Mouse (Mus musculus): ENCODE data around the gene Kdm2b. TPM values are rescaled to one million over a fixed set of nuclear protein-coding genes. Genes with fewer than 3 reads are reported as not detected.
"Not testable (repeated sequence)": the region's sequence is repeated elsewhere in the genome, so short reads cannot be mapped to it uniquely, and the experiment has no call there.

Kdm2b gene
- polyA plus RNA-seq, 1 experiment from 2014 or later = 77.9 TPM

- peaks cover 78% of the 10 kb centered on the region for H3K4me1 ChIP-seq
- DNase-seq (ENCODE audit: low spot score) = peak; percentile 62
- 1% methylated on average over 39 of the region's 39 CpGs for WGBS
- H3K27me3 ChIP-seq (ENCODE audit: low read depth, poor library complexity, severe bottlenecking) = no peaks in the 10 kb centered on the region
- H3K36me3 ChIP-seq = peaks cover 17% of the 10 kb centered on the region
- peak overlapping the region; percentile 98 for H3K27ac ChIP-seq (replicated peaks)
- H3K9me3 ChIP-seq (replicated peaks) = no peaks in the 10 kb centered on the region
- H3K4me3 ChIP-seq = peak overlapping the region; percentile 82
These were observed 2.2 kb downstream of the Kdm2b start for GRCm38 (mm10) chr5:122987211-122988020.

GRCm38 (mm10) chr5:122986091-122986493 is 3.5 kb downstream of the Kdm2b start:
- Histone ChIP-seq H3K9me3 (replicated peaks) (no peaks in the 10 kb centered on the region), H3K4me3 (peak overlapping the region; percentile 82), H3K27ac (replicated peaks) (peak overlapping the region; percentile 98), H3K4me1 (peaks cover 67% of the 10 kb centered on the region), H3K36me3 (peaks cover 30% of the 10 kb centered on the region), H3K27me3 (ENCODE audit: low read depth, poor library complexity, severe bottlenecking) (no peaks in the 10 kb centered on the region)
- DNase-seq (ENCODE audit: low spot score) = peak; percentile 60
- 9% methylated on average over 8 of the region's 8 CpGs for whole genome bisulfite sequencing

- WGBS = 24% methylated on average over 3 of the region's 3 CpGs
- H3K36me3 ChIP-seq = peaks cover 39% of the 10 kb centered on the region
- H3K4me1 ChIP-seq = peaks cover 59% of the 10 kb centered on the region
- no peaks in the 10 kb centered on the region for H3K27me3 ChIP-seq (ENCODE audit: low read depth, poor library complexity, severe bottlenecking)
- DNase-seq (ENCODE audit: low spot score) = peak; percentile 44
- H3K4me3 ChIP-seq = peak overlapping the region; percentile 82
- H3K27ac ChIP-seq (replicated peaks) = peak overlapping the region; percentile 98
- H3K9me3 ChIP-seq (replicated peaks) = no peaks in the 10 kb centered on the region
These were observed 4.3 kb downstream of the Kdm2b start for GRCm38 (mm10) chr5:122985276-122985675.

GRCm38 (mm10) chr5:122984483-122984882 is 5.1 kb downstream of the Kdm2b start:
- H3K36me3 ChIP-seq = peaks cover 47% of the 10 kb centered on the region
- H3K9me3 ChIP-seq (replicated peaks) = no peaks in the 10 kb centered on the region
- 75% methylated on average over 5 of the region's 5 CpGs for WGBS
- no peak for DNase-seq (ENCODE audit: low spot score)
- peak overlapping the region; percentile 82 for H3K4me3 ChIP-seq
- H3K4me1 ChIP-seq = peaks cover 51% of the 10 kb centered on the region
- H3K27ac ChIP-seq (replicated peaks) = peak overlapping the region; percentile 98
- H3K27me3 ChIP-seq (ENCODE audit: low read depth, poor library complexity, severe bottlenecking) = no peaks in the 10 kb centered on the region

- H3K4me3 ChIP-seq = no peak overlapping the region
- H3K9me3 ChIP-seq (replicated peaks) = no peaks in the 10 kb centered on the region
- WGBS = 90% methylated on average over 8 of the region's 8 CpGs
- no peak overlapping the region for H3K27ac ChIP-seq (replicated peaks)
- peaks cover 2% of the 10 kb centered on the region for H3K4me1 ChIP-seq
- H3K27me3 ChIP-seq (ENCODE audit: low read depth, poor library complexity, severe bottlenecking) = no peaks in the 10 kb centered on the region
- H3K36me3 ChIP-seq = peaks cover 87% of the 10 kb centered on the region
- DNase-seq (ENCODE audit: low spot score) = no peak
These were observed 10.7 kb downstream of the Kdm2b start for GRCm38 (mm10) chr5:122978970-122979369.

- H3K4me3 ChIP-seq; H3K9me3 ChIP-seq (replicated peaks); H3K27me3 ChIP-seq (ENCODE audit: low read depth, poor library complexity, severe bottlenecking); H3K4me1 ChIP-seq; H3K27ac ChIP-seq (replicated peaks); DNase-seq (ENCODE audit: low spot score): not testable (repeated sequence)
- 96% methylated on average over 4 of the region's 4 CpGs for WGBS
- peaks cover 49% of the 10 kb centered on the region for H3K36me3 ChIP-seq
These were observed 14.9 kb downstream of the Kdm2b start for GRCm38 (mm10) chr5:122974701-122975100.

- no peaks in the 10 kb centered on the region for H3K9me3 ChIP-seq (replicated peaks)
- no peaks in the 10 kb centered on the region for H3K27me3 ChIP-seq (ENCODE audit: low read depth, poor library complexity, severe bottlenecking)
- WGBS = 90% methylated on average over 9 of the region's 9 CpGs
- no peak for DNase-seq (ENCODE audit: low spot score)
- peaks cover 25% of the 10 kb centered on the region for H3K36me3 ChIP-seq
- no peak overlapping the region for H3K27ac ChIP-seq (replicated peaks)
- no peaks in the 10 kb centered on the region for H3K4me1 ChIP-seq
- no peak overlapping the region for H3K4me3 ChIP-seq
These were observed 17.5 kb downstream of the Kdm2b start for GRCm38 (mm10) chr5:122972116-122972515.

GRCm38 (mm10) chr5:122971438-122971837 is 18.2 kb downstream of the Kdm2b start:
- 98% methylated on average over 4 of the region's 4 CpGs for WGBS
- no peaks in the 10 kb centered on the region for H3K4me1 ChIP-seq
- peaks cover 19% of the 10 kb centered on the region for H3K36me3 ChIP-seq
- DNase-seq (ENCODE audit: low spot score) = no peak
- no peak overlapping the region for H3K27ac ChIP-seq (replicated peaks)
- H3K27me3 ChIP-seq (ENCODE audit: low read depth, poor library complexity, severe bottlenecking) = no peaks in the 10 kb centered on the region
- no peaks in the 10 kb centered on the region for H3K9me3 ChIP-seq (replicated peaks)
- H3K4me3 ChIP-seq = no peak overlapping the region

GRCm38 (mm10) chr5:122970056-122970455 is 19.6 kb downstream of the Kdm2b start:
- Histone ChIP-seq H3K36me3 (peaks cover 14% of the 10 kb centered on the region), H3K27ac (replicated peaks) (no peak overlapping the region), H3K27me3 (ENCODE audit: low read depth, poor library complexity, severe bottlenecking) (no peaks in the 10 kb centered on the region), H3K4me1 (no peaks in the 10 kb centered on the region), H3K9me3 (replicated peaks) (no peaks in the 10 kb centered on the region), H3K4me3 (no peak overlapping the region)
- 86% methylated on average over 5 of the region's 5 CpGs for WGBS
- DNase-seq (ENCODE audit: low spot score) = no peak

- no peaks in the 10 kb centered on the region for H3K27me3 ChIP-seq (ENCODE audit: low read depth, poor library complexity, severe bottlenecking)
- 33% methylated on average over 4 of the region's 4 CpGs for WGBS
- H3K27ac ChIP-seq (replicated peaks) = no peak overlapping the region
- H3K4me1 ChIP-seq = no peaks in the 10 kb centered on the region
- no peak overlapping the region for H3K4me3 ChIP-seq
- peaks cover 22% of the 10 kb centered on the region; the same call in 1 of the 2 replicates for H3K36me3 ChIP-seq
- no peaks in the 10 kb centered on the region for H3K9me3 ChIP-seq (replicated peaks)
- DNase-seq (ENCODE audit: low spot score) = peak; percentile 72
These were observed 21.3 kb downstream of the Kdm2b start for GRCm38 (mm10) chr5:122968322-122968721.

GRCm38 (mm10) chr5:122965427-122965826 is 24.2 kb downstream of the Kdm2b start:
- peaks cover 40% of the 10 kb centered on the region for H3K36me3 ChIP-seq
- 92% methylated on average over 11 of the region's 11 CpGs for WGBS
- no peaks in the 10 kb centered on the region for H3K27me3 ChIP-seq (ENCODE audit: low read depth, poor library complexity, severe bottlenecking)
- no peak overlapping the region for H3K4me3 ChIP-seq
- no peaks in the 10 kb centered on the region for H3K4me1 ChIP-seq
- no peak overlapping the region for H3K27ac ChIP-seq (replicated peaks)
- H3K9me3 ChIP-seq (replicated peaks) = no peaks in the 10 kb centered on the region
- DNase-seq (ENCODE audit: low spot score) = no peak

- H3K27me3 ChIP-seq (ENCODE audit: low read depth, poor library complexity, severe bottlenecking) = no peaks in the 10 kb centered on the region
- WGBS = 96% methylated on average over 6 of the region's 6 CpGs
- no peak for DNase-seq (ENCODE audit: low spot score)
- no peak overlapping the region for H3K27ac ChIP-seq (replicated peaks)
- no peaks in the 10 kb centered on the region for H3K4me1 ChIP-seq
- H3K4me3 ChIP-seq = no peak overlapping the region
- H3K36me3 ChIP-seq = peaks cover 43% of the 10 kb centered on the region
- H3K9me3 ChIP-seq (replicated peaks) = no peaks in the 10 kb centered on the region
These were observed 24.8 kb downstream of the Kdm2b start for GRCm38 (mm10) chr5:122964853-122965252.

- H3K36me3 ChIP-seq = peaks cover 63% of the 10 kb centered on the region
- H3K4me3 ChIP-seq = no peak overlapping the region
- DNase-seq (ENCODE audit: low spot score) = no peak
- 56% methylated on average over 3 of the region's 3 CpGs for WGBS
- no peaks in the 10 kb centered on the region for H3K9me3 ChIP-seq (replicated peaks)
- no peaks in the 10 kb centered on the region for H3K27me3 ChIP-seq (ENCODE audit: low read depth, poor library complexity, severe bottlenecking)
- peaks cover 17% of the 10 kb centered on the region for H3K4me1 ChIP-seq
- H3K27ac ChIP-seq (replicated peaks) = no peak overlapping the region
These were observed 27.7 kb downstream of the Kdm2b start for GRCm38 (mm10) chr5:122961905-122962304.
